Mouse (Mus musculus) layer of hippocampus, adult 9-10 months (tissue): ENCODE data around the gene Glrx2.

Experiments
- DNase-seq: peaks from one replicate; pipeline ENCODE4 v3.0.0; 2022; ENCODE audit warnings: low spot score

Gene Glrx2

GRCm38 (mm10) chr1:143745871-143746270 lies 29.7 kb downstream of the Glrx2 start:
- no peak for DNase-seq

- no peak for DNase-seq
These were observed 46.0 kb downstream of the Glrx2 start for GRCm38 (mm10) chr1:143762159-143762558.

GRCm38 (mm10) chr1:143764443-143764842 lies 48.3 kb downstream of the Glrx2 start:
- DNase-seq: no peak

DNA sequence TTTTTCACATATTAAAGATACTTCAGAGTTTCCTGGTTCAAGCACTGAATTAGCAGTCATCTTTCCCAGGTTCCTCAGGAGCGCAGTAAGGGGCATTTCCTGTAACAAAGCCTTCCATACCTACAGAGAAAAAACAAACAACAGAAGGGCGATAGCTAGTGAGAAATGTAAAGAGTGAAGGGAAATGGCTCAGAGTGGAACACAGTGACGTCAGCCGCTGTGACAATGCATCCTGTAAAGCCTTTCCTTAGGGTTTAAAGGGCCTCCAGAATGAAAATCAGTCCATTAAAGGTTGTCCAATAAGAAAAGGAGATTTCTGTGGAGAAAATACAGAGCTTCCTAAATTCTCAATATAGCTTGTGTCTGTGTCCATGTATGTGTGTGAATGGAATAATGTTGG lies 49.7 kb downstream of the Glrx2 start:
- no peak for DNase-seq

DNA sequence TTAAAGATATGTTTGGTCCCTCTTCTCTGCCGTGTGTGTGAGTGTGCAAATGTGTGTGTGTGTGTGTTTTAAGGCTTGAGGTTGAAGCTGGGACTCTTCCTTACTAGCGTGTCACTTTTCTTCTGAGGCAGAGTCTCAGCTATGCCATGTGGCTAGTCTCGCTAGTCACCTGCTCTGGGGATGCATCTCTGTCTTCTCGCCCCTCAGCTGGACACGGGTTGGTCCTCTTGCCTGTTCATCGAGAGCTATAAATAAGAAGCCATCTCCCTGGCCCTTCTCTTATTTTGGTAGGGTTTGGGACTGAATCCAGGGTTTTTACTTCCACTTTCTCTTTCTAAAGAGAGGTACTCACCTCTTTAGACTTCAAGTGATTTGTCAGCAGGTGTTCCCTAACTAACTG lies 50.1 kb downstream of the Glrx2 start:
- no peak for DNase-seq

DNA sequence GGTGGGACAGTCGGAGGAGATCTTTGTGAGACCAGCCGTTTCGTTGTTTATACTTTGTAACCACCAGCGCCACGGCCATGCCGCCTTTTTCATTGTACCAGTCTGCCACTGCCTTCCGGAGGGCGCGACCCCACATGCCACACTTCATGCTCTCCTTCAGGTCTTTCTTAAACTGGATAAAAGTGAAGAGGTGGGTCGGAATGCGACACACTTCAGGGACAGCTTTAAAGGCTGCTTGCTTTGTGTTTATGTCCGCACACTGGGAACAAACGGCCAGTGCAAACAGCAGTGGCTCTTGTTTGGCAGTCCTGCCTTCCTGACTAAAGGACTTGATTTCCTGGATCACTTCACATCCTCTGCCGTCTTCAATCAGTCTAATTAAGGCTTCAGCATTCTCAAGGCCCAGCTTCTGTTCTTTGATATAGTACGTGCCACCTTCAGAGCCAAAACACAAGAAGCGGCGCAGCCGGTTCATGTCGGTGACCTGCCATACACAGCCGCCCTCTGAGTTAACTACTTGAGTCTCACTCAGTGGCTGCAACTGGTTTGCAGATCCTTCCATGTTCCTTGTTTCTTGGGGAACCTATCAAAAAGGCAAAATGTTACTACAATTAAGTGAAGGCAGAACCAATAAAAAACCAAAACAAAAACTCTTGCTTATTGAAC lies 54.4 kb downstream of the Glrx2 start:
- no peak for DNase-seq

- DNase-seq: no peak
These were observed 56.9 kb downstream of the Glrx2 start for GRCm38 (mm10) chr1:143773082-143773481.

DNA sequence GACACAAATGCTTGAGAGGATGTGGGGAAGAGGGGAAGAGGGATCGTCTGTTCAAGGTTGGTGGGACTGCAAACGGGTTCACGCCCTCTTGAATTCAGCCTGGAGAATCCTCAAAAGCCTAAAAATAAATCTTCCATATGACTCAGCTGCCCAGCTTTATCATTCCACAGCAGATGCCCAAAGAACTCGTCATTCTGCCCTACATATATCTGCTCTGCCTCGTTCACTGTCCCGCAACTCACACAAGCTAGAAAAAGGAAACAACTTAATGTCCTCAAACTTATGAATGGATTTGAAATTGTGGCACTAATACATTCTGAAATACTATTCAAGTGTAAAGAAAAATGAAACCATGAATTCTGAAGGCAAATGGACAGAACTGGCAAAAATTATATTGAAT lies 57.8 kb downstream of the Glrx2 start:
- DNase-seq: no peak

DNA sequence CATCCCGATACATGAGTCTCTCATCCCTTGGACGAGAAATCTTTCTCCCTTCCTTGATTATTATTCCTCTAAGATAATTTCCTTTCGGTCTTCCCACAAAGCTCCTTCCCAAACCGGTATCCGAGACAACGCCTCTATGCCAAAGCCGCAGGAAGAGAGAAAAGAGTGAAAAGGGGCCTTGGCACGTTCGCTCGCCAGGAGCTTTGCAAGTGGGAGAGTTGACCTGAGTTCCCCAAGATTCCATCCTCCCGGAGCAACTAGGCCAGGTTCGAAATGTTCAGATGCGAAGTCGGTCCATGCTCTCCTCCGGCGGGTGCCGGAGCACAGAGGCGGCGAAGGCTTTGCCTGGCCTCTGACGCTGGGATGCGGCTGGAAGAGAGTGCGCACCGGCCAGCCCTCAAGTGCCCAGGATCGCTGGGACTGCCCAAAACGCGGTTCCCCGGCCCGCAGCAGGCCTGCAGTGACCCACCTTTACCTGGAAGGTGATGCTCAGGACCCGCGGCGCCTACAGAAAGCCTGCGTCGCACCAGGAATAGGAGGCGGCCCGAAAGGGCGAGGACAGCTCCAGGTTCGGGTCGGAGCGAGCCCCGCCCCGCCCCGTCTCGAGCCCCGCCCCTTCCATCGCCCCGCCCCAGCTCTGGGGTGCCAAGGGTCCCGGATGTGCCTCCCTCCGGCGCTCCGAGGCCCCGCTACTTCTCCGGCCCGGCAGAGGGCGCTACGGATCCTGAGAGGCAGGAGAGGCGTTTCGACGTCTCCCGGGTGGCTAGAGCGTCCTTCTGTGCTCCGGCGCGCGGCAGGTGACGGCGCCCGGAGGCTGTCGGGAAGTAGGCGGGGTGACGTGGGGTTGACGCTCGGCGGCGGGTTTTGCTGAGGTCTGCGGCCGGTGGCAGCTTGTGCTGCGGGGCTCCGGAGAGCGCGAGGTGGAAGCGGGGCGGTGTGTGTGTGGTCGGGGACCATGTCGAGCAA lies 60.6 kb downstream of the Glrx2 start, which contains the start of the genes Trove2 and Uchl5:
Trove2 (minus strand) TSS at position 623 of the 966 bp plus-strand sequence.
Uchl5 (plus strand) TSS at position 827 of the 966 bp plus-strand sequence.
- DNase-seq: peak; percentile 89

DNA sequence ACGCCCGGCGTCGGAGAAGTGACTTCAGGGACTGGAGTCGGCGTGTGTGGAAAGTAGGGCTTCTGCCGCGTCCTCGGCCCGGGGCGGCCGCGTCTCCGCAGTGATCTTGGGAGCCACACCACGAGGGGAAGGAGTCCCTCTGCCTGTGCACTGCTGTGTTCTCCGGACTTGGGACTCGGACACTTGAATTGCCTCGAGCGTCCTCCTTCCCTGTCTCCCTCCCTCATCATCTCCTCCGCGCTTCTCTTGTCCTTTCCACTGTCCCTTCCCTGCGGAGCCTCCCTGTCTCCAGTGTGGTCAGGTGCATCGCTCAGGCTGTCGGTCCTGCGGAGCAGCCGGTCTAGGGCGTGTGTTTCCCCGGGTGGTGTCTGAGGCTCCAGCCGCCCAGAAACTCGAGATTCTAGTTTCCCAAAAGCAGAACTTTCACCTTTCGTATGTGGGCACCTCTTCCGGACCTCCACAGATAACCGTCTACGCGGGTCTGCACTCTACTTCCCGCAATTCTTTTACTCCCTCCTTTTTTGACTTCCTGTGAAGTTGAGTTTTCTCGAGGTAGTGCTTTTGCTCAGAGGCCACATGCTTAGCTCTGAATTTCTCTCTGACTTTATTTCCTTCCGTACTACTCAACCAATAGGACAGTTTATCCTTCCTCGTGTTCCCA lies 61.5 kb downstream of the Glrx2 start:
- no peak for DNase-seq

DNA sequence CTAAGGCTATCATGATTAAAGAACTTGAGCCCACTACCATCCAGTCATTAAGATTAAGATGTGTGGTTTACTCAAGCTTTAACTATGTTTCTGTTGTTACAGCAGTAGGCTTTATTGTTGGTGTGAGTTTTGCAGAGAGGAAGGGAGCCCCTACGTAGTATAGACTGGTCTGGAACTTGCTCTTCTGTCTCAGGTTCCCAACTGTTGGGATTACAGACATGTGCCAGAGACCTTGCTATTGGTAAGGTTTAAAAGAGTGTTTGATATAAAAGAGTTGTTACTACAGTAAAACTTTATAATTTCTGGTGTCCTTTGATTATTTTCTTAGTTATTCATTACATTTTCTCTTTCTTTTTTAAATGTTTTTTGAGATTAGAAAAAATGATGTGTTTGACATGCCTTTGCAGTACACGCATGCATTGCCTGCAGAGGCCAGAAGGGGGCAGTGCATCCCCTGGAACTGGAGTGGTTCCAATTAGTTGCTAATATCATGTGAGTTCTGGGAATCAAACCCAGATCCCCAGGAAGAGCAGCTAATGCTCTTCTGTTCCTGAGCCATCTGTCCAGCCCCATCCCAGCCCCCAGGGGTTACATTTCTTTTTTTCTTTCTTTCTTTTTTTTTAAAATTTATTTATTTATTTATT lies 72.6 kb downstream of the Glrx2 start:
- no peak for DNase-seq
